Mouse (Mus musculus): Measurements from ENCODE around the gene Tecr.
"Not testable (repeated sequence)": the region's sequence is repeated elsewhere in the genome, so short reads cannot be mapped to it uniquely, and the experiment has no call there.

Tecr gene

GRCm38 (mm10) chr8:83618566-83618965, 10.8 kb upstream of the Tecr start:
- no peak for DNase-seq (ENCODE audit: low read depth, low spot score)

DNA sequence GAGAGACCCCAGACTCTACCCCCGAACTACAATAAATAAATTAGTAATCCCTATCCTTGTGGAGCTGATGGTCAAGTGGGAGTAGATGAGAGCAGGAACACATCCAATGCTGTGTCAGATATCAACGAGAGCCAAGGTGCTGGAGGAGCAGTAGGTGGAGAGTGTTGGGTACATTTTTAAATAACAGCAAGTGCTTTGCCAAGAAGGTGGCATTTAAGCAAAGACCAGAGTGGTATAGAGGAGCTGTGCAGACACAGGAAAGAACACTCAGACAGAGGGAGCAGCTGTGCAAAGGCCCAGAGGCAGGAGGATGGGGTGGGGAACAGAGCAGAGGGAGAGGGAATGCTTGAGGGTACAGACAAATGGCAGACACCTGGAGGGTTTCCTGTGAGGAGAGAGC, 9.3 kb upstream of the Tecr start:
- peak; percentile 78 for DNase-seq (ENCODE audit: low read depth, low spot score)

DNA sequence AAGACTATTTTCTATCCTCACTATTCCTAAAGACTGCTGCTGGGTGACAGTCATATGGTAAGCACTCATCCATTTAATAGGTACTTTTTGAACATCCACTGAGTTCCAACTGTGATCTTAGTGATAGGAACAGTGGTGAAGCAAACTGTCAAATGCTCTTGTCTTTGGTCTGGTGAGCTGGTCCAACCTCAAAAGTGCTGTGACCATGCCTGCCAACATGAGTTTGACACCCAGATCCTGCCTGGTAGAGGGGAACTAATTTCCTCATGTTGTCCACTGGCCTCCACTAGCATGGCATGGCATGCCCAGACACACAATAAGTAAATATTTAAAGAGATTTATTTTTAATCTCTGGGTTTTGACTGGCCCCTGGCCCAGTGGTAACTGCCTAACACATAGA, 8.9 kb upstream of the Tecr start:
- no peak for DNase-seq (ENCODE audit: low read depth, low spot score)

DNA sequence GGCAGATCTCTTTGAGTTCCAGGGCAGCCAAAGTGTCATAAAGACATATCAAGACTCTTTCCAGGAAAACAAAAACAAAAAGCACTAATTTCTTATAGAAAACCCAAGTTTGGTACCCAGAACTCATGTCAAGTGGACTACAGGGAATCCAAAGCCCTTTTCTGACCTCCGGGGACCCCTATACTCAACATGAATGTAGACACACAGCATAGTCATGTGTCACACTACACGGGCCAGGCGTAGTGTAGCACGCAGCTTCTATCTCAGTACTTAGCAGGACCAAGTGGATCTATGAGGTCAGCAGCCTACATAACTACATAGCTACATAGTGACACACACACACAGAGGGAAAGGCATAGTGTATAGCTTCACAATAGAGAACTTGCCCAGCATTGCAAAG, 5.9 kb upstream of the Tecr start:
- no peak for DNase-seq (ENCODE audit: low read depth, low spot score)

- DNase-seq (ENCODE audit: low read depth, low spot score), result no peak
Observed at GRCm38 (mm10) chr8:83611921-83612320, 4.2 kb upstream of the Tecr start.

DNA sequence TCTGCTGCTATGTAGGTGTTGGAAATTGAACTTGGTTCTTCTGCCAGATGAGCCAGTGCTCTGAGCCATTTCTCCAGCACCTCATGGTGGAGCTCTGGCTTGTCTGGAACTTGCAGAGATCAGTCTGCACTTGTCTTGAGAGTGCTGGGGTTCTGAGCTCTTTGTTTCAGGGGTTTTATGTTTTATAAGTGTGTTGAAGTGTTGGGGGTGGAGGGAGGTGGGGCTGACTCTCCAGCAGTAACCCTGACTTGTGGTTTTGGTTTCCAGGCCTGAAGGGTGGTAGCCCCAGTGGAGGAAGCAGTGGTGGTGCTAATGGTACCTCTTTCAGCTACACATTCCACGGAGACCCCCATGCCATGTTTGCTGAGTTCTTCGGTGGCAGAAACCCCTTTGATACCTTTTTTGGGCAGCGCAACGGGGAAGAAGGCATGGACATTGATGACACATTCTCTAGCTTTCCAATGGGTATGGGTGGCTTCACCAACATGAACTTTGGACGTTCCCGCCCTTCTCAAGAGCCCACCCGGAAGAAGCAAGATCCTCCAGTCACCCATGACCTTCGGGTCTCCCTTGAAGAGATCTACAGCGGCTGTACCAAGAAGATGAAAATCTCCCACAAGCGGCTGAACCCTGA, 1.9 kb upstream of the Tecr start:
- DNase-seq (ENCODE audit: low read depth, low spot score), result no peak

DNA sequence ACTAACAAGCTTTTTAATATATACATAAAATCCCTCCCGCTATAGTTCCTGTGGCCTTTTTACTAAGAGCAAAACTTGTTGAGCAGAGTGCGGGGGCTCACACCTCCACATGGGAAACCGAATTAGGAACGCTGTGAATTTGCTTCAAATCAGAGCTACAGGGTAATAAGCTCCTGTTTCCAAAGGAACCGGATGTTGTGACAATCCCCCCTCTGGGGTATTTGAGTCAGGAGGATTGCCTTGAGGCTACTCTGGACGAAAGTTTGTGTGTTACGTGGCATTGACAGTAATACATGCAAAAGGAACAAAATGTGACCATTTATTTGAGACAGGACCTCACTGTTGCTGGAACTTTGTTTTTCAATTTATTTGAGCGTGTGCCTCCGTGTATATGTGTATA, 1.3 kb upstream of the Tecr start:
- DNase-seq (ENCODE audit: low read depth, low spot score), result peak; percentile 57

GRCm38 (mm10) chr8:83608398-83608829, 643 bp upstream of the Tecr start:
- peak; percentile 89 for DNase-seq (ENCODE audit: low read depth, low spot score)

DNA sequence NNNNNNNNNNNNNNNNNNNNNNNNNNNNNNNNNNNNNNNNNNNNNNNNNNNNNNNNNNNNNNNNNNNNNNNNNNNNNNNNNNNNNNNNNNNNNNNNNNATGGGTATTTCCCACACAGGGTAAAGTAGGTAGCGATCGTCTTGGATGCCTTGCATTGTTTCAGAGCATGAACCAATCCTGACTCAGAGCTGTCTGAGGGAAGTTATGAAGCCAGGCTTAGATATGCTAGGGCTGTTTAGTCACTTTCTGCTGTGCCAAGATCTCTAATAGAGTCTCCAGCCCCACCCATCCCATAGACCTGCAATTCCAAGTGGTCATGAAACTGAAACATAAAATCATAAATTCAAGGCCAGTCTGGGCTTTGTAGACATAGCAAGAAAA, 5.1 kb downstream of the Tecr start:
- no peak for DNase-seq (ENCODE audit: low read depth, low spot score)

DNA sequence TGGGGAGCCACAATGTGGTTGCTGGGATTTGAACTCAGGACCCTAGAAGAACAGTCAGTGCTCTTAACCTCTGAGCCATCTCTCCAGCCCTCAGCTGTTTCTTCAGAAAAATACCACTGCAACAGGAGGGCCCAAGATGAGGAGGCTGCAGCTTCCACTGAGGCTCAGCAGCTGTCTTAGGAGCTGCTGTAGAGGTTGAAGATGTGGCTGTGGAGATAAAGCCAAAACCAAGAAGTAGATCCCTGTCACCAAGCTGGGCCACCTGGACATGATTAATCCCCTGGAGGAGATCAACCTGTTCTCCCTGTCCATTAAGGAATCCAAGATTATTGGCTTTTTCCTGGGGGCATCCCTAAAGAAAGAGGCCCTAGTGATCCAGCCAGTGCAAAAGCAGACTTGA, 8.0 kb downstream of the Tecr start:
- no peak for DNase-seq (ENCODE audit: low read depth, low spot score)

- no peak for DNase-seq (ENCODE audit: low read depth, low spot score)
Observed at GRCm38 (mm10) chr8:83598146-83598545, 9.6 kb downstream of the Tecr start.

GRCm38 (mm10) chr8:83596369-83596768, 11.4 kb downstream of the Tecr start:
- no peak for DNase-seq (ENCODE audit: low read depth, low spot score)

DNA sequence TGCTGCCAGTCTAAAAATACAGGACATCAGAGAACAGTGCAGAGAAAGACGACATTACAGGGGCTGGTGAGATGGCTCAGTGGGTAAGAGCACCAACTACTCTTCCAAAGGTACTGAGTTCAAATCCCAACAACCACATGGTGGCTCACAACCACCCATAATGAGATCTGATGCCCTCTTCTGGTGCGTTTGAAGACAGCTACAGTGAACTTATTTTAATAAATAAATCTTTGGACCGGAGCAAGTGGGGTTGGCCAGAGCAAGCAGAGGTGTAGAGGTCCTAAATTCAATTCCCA, 12.8 kb downstream of the Tecr start:
- DNase-seq (ENCODE audit: low read depth, low spot score), result not testable (repeated sequence)

DNA sequence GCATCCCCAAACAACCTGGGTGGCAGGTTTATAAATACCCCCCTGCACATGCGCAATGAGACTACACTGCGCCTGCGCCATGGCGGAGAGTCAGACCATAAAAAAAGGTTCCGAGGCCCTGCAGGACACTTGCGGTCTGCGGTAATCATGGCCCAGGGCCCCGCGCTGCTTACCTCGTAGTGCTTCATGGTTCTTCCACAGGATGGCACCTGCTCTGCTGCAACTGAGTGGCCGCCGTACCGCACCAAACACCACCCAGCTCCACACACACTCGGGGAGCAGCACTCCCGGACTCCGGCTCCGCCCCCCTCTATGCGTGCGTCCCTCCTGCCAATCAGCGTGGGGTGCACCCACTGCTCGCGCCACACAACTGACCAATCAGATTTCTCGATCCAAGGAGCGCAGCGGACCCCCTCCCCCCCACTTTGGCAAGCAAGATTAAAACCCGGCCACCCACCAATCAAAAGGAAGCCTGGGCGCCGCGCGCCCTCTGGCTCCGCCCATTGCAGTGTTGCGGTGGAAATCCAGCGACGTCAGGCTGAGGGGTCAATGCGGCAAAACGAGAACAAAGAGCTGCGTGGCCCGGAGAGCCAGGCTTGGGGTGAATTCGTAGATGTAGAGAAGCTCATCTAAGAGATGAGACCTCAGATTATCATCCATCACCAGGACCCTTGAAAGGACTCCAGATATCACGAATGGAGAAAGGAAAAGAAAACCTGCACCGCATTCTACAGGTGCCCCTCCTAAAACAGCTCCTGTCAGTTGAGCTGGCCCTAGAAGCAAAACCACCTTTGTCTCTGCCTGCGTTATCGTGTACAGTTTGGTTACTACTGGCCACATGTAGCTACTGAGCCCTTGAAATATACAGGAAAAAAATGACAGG, 13.4 kb downstream of the Tecr start:
- peak; percentile 100 for DNase-seq (ENCODE audit: low read depth, low spot score)

DNA sequence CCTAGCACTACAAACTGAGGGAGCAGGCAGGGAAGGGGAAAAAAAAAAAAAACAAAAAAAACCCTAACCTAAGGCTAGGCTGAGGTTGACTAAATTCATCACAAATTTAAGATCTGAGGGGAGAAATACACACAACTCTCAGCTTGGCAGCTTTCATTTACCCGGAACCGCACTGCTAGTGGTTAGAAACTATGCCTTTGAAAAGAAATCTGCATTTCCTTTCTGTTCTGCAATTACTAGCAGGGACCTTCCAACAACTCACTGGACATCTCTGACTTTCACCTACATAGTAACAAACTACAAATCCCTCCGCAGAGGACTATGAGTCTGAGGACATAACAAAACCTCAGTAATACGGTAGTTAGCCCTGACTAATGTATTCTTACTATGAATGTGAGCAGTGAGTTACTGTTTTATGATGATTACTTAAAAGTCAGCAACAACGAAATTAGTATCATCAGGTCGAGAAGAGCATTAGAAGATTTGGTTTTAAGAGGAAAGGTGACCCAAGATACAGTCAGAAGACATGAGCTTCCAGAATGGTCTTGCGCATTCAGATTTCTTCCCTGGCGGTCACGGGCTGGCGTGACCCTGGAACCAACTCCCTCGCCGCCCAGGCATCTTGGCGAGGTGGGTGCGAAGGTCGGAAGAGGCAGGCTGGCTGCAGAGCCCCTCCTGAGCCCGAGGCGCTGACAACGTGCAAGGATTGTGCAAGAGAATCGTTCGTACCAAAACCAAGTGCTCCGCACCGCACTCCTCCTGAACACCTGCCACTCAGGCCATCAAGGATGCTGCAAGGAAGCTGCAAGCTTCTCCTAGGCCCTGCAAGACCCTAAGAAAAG, 14.2 kb downstream of the Tecr start:
- no peak for DNase-seq (ENCODE audit: low read depth, low spot score)

GRCm38 (mm10) chr8:83592682-83593081, 15.1 kb downstream of the Tecr start:
- no peak for DNase-seq (ENCODE audit: low read depth, low spot score)

GRCm38 (mm10) chr8:83590488-83591023, 17.2 kb downstream of the Tecr start:
- peak; percentile 50 for DNase-seq (ENCODE audit: low read depth, low spot score)

GRCm38 (mm10) chr8:83588886-83589285, 18.9 kb downstream of the Tecr start:
- DNase-seq (ENCODE audit: low read depth, low spot score), result no peak

DNA sequence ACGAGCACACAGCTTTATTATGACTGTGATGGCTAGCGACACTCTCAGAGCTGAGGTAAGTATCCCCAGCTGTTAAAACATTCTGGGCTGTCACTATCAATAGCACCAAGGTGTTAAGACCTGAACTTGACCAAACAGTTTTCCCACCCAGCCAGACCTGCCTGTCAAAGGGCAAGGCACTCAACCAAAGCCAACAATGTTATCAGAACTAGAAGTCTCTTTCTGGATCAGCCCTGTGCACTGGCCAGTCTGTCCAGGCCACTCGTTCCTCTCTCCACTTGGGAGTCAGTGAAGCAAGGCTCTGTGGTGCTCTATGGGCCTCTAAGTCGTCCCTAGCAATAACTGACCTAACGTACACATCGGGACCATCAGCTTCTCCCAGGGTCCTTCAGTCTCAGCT, 20.1 kb downstream of the Tecr start:
- no peak for DNase-seq (ENCODE audit: low read depth, low spot score)

DNA sequence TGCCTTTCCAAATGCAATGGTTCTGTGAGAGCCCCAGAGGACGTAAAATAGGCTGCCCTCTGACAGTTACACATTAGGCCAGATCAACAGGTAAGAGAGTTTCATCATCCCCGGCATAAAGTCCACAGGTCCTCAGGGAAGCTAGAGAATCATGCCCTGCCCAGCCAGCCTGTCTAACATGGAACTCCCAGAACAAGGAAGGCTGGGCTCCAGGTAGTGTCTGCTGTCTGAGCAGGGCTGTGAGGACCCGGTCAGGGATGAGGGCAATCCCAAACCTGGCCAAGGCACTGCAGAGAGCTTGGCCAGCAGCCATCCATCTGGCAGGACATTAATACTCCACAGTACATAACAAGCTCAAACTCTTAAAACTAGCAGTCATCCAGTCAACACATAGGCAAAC, 22.4 kb downstream of the Tecr start:
- DNase-seq (ENCODE audit: low read depth, low spot score), result peak; percentile 75

- DNase-seq (ENCODE audit: low read depth, low spot score), result no peak
Observed at GRCm38 (mm10) chr8:83584771-83585170, 23.0 kb downstream of the Tecr start.

- DNase-seq (ENCODE audit: low read depth, low spot score), result no peak
Observed at GRCm38 (mm10) chr8:83583236-83583635, 24.5 kb downstream of the Tecr start.
